Mouse (Mus musculus): ENCODE data around the gene Srp14.

- TF ChIP-seq CTCF (IDR thresholded peaks at IDR 0.05; ENCODE audit: control insufficient read depth, insufficient read depth, low read length) (no peak), POLR2A (IDR thresholded peaks at IDR 0.05; ENCODE audit: borderline replicate concordance, control insufficient read depth, low read depth, low read length) (no peak)
These were observed 50.2 kb downstream of the Srp14 start for GRCm38 (mm10) chr2:118429297-118429696.
